Mouse (Mus musculus): ENCODE data around the gene Ap3s2. TPM values are rescaled to one million over a fixed set of nuclear protein-coding genes. Genes with fewer than 3 reads are reported as not detected.

The Ap3s2 gene
- polyA plus RNA-seq, 1 experiment = 15.7 TPM

- DNase-seq (ENCODE audit: low read depth) = no peak
These were observed 29.8 kb downstream of the Ap3s2 start for GRCm38 (mm10) chr7:79890436-79891221.

GRCm38 (mm10) chr7:79888603-79889002 is 31.8 kb downstream of the Ap3s2 start:
- DNase-seq (ENCODE audit: low read depth) = no peak

GRCm38 (mm10) chr7:79883613-79884334 is 36.7 kb downstream of the Ap3s2 start:
- no peak for DNase-seq (ENCODE audit: low read depth)

GRCm38 (mm10) chr7:79881901-79882300 is 38.5 kb downstream of the Ap3s2 start:
- no peak for DNase-seq (ENCODE audit: low read depth)

GRCm38 (mm10) chr7:79880998-79881397 is 39.5 kb downstream of the Ap3s2 start:
- DNase-seq (ENCODE audit: low read depth) = no peak

GRCm38 (mm10) chr7:79880033-79880432 is 40.4 kb downstream of the Ap3s2 start:
- no peak for DNase-seq (ENCODE audit: low read depth)

GRCm38 (mm10) chr7:79878455-79879025 is 41.9 kb downstream of the Ap3s2 start:
- no peak for DNase-seq (ENCODE audit: low read depth)

GRCm38 (mm10) chr7:79873407-79873806 is 47.0 kb downstream of the Ap3s2 start:
- no peak for DNase-seq (ENCODE audit: low read depth)

- no peak for DNase-seq (ENCODE audit: low read depth)
These were observed 48.6 kb downstream of the Ap3s2 start for GRCm38 (mm10) chr7:79871797-79872345.

GRCm38 (mm10) chr7:79869072-79869719 is 51.3 kb downstream of the Ap3s2 start:
- no peak for DNase-seq (ENCODE audit: low read depth)

- no peak for DNase-seq (ENCODE audit: low read depth)
These were observed 52.0 kb downstream of the Ap3s2 start for GRCm38 (mm10) chr7:79868475-79868874.

- no peak for DNase-seq (ENCODE audit: low read depth)
These were observed 52.6 kb downstream of the Ap3s2 start for GRCm38 (mm10) chr7:79867861-79868260.

GRCm38 (mm10) chr7:79866294-79867000 is 54.0 kb downstream of the Ap3s2 start:
- DNase-seq (ENCODE audit: low read depth) = no peak

- DNase-seq (ENCODE audit: low read depth) = no peak
These were observed 58.7 kb downstream of the Ap3s2 start for GRCm38 (mm10) chr7:79861794-79862193.

GRCm38 (mm10) chr7:79860811-79861210 is 59.6 kb downstream of the Ap3s2 start, which contains the start of gene Anpep:
TSS of gene Anpep (minus strand) at chr7:79861059.
- no peak for DNase-seq (ENCODE audit: low read depth)

- no peak for DNase-seq (ENCODE audit: low read depth)
These were observed 61.4 kb downstream of the Ap3s2 start for GRCm38 (mm10) chr7:79858956-79859630.

- DNase-seq (ENCODE audit: low read depth) = no peak
These were observed 62.1 kb downstream of the Ap3s2 start for GRCm38 (mm10) chr7:79858202-79858934.

- no peak for DNase-seq (ENCODE audit: low read depth)
These were observed 64.1 kb downstream of the Ap3s2 start for GRCm38 (mm10) chr7:79856305-79856704.

GRCm38 (mm10) chr7:79847456-79848451 is 72.7 kb downstream of the Ap3s2 start:
- DNase-seq (ENCODE audit: low read depth) = no peak
